Mouse (Mus musculus): ENCODE results near the gene Stx2.

- no peak for TF ChIP-seq CTCF (IDR thresholded peaks at IDR 0.05)
- no peak for TF ChIP-seq EP300 (IDR thresholded peaks at IDR 0.05)
Measured at GRCm38 (mm10) chr5:128985946-128986345, 22.4 kb downstream of the Stx2 start.

All from lung, postnatal 0 days (tissue).